Mouse (Mus musculus) stomach, embryonic 16.5 days (tissue): ENCODE measurements around the gene Ccn1. TPM values are rescaled to one million over a fixed set of nuclear protein-coding genes. Genes with fewer than 3 reads are reported as not detected.

Source experiments
- ATAC-seq: fragments of 200-750 bp; cut with Nextera tagmentation; 2 replicates; pipeline ENCODE4 v1.8.0; 2017; ENCODE audit warnings: moderate number of reproducible peaks, moderate TSS enrichment; ENCODE audit not compliant: insufficient read depth, low FRiP score
- H3K27ac ChIP-seq: fragments of 300-500 bp; sonication (generic); 2 replicates; pipeline ENCODE4 v1.5.1; 2014; ENCODE audit warnings: low read length
- H3K27me3 ChIP-seq: fragments of 300-500 bp; sonication (generic); 2 replicates; pipeline ENCODE4 v1.6.1; 2014; ENCODE audit warnings: low read length, control low read depth, mixed read lengths; ENCODE audit not compliant: control insufficient read depth, insufficient read depth
- H3K36me3 ChIP-seq: fragments of 300-500 bp; sonication (generic); 2 replicates; pipeline ENCODE4 v1.6.1; 2014; ENCODE audit warnings: low read length; ENCODE audit not compliant: control insufficient read depth, insufficient read depth
- H3K4me1 ChIP-seq: fragments of 300-500 bp; sonication (generic); 2 replicates; pipeline ENCODE4 v1.6.1; 2014; ENCODE audit warnings: low read length, control low read depth, mixed read lengths; ENCODE audit not compliant: control insufficient read depth, insufficient read depth
- H3K4me2 ChIP-seq: fragments of 300-500 bp; sonication (generic); 2 replicates; pipeline ENCODE4 v1.6.1; 2014; ENCODE audit warnings: low read depth, low read length, mixed read lengths
- H3K4me3 ChIP-seq: fragments of 300-500 bp; sonication (generic); replicated peaks from 2 replicates; pipeline ENCODE4 v1.5.1; 2014; ENCODE audit warnings: mild to moderate bottlenecking, low read length
- H3K9ac ChIP-seq: fragments of 300-500 bp; sonication (generic); 2 replicates; pipeline ENCODE4 v1.6.1; 2014; ENCODE audit warnings: low read length
- H3K9me3 ChIP-seq: fragments of 300-500 bp; sonication (generic); replicated peaks from 2 replicates; pipeline ENCODE4 v1.6.1; 2016; ENCODE audit warnings: low read length, control low read depth; ENCODE audit not compliant: control insufficient read depth
- WGBS: fragments of 180-500 bp; shearing (Covaris S2); extraction: QIAGEN DNeasy Blood & Tissue Kit; methylation state at CpG from one replicate; pipeline ENCODE4 v1.1.7; 2014; 5-methylcytosine and 5-hydroxymethylcytosine counted together
- polyA plus RNA-seq: library from polyadenylated mRNA; unstranded; fragments of >200 nt; fragmentation: Nextera tagmentation; extraction: Ambion mirVana; gene quantifications from 2 replicates; pipeline ENCODE4 v1.2.1, GENCODE M21; 2015

The Ccn1 gene
- polyA plus RNA-seq, 1 experiment from 2014 or later: 52.6 TPM

- no peak for ATAC-seq
- no peak overlapping the region for H3K9ac ChIP-seq
- no peaks in the 10 kb centered on the region for H3K27me3 ChIP-seq
- WGBS: 26% methylated on average over 6 of the region's 6 CpGs
- H3K9me3 ChIP-seq: no peaks in the 10 kb centered on the region
- H3K4me1 ChIP-seq: peaks cover 15% of the 10 kb centered on the region
- H3K4me2 ChIP-seq: no peak overlapping the region
- no peak overlapping the region for H3K27ac ChIP-seq
- no peaks in the 10 kb centered on the region for H3K36me3 ChIP-seq
- H3K4me3 ChIP-seq: no peak overlapping the region
These were observed 16.9 kb downstream of the Ccn1 start for GRCm38 (mm10) chr3:145632888-145633287.

- Histone ChIP-seq H3K27me3 (no peaks in the 10 kb centered on the region), H3K4me1 (peaks cover 15% of the 10 kb centered on the region)
- no peak for ATAC-seq
These were observed 21.1 kb downstream of the Ccn1 start for GRCm38 (mm10) chr3:145628643-145629042.

GRCm38 (mm10) chr3:145627830-145628229, 22.0 kb downstream of the Ccn1 start:
- Histone ChIP-seq H3K4me2 (no peak overlapping the region), H3K4me1 (peaks cover 10% of the 10 kb centered on the region), H3K27ac (no peak overlapping the region), H3K36me3 (no peaks in the 10 kb centered on the region), H3K4me3 (no peak overlapping the region), H3K9me3 (no peaks in the 10 kb centered on the region), H3K27me3 (no peaks in the 10 kb centered on the region), H3K9ac (no peak overlapping the region)
- WGBS: 85% methylated on average over 3 of the region's 3 CpGs
- ATAC-seq: no peak

More at GRCm38 (mm10) chr3:145628643-145629042, 21.1 kb downstream of the Ccn1 start:
- Histone ChIP-seq H3K4me2 (no peak overlapping the region), H3K36me3 (no peaks in the 10 kb centered on the region), H3K4me3 (no peak overlapping the region), H3K9me3 (no peaks in the 10 kb centered on the region), H3K27ac (no peak overlapping the region), H3K9ac (no peak overlapping the region)
- 54% methylated on average over 5 of the region's 5 CpGs for WGBS

- no peak overlapping the region for H3K27ac ChIP-seq
- no peak overlapping the region for H3K9ac ChIP-seq
- 87% methylated on average over 1 of the region's 1 CpGs for WGBS
- H3K36me3 ChIP-seq: no peaks in the 10 kb centered on the region
- ATAC-seq: no peak
- H3K4me2 ChIP-seq: no peak overlapping the region
- no peaks in the 10 kb centered on the region for H3K27me3 ChIP-seq
- no peak overlapping the region for H3K4me3 ChIP-seq
- H3K9me3 ChIP-seq: no peaks in the 10 kb centered on the region
- peaks cover 7% of the 10 kb centered on the region; the same call in 1 of the 2 replicates for H3K4me1 ChIP-seq
These were observed 23.7 kb downstream of the Ccn1 start for GRCm38 (mm10) chr3:145626063-145626462.

GRCm38 (mm10) chr3:145625546-145625945, 24.2 kb downstream of the Ccn1 start:
- Histone ChIP-seq H3K27ac (no peak overlapping the region), H3K27me3 (no peaks in the 10 kb centered on the region), H3K4me1 (peaks cover 7% of the 10 kb centered on the region; the same call in 1 of the 2 replicates), H3K4me3 (no peak overlapping the region), H3K9me3 (no peaks in the 10 kb centered on the region), H3K36me3 (no peaks in the 10 kb centered on the region), H3K9ac (no peak overlapping the region), H3K4me2 (no peak overlapping the region)
- no peak for ATAC-seq
- WGBS: 78% methylated on average over 9 of the region's 9 CpGs

- H3K4me1 ChIP-seq: peaks cover 7% of the 10 kb centered on the region; the same call in 1 of the 2 replicates
- no peak overlapping the region for H3K27ac ChIP-seq
- H3K4me3 ChIP-seq: no peak overlapping the region
- no peaks in the 10 kb centered on the region for H3K27me3 ChIP-seq
- no peak for ATAC-seq
- H3K9ac ChIP-seq: no peak overlapping the region
- H3K36me3 ChIP-seq: no peaks in the 10 kb centered on the region
- no peak overlapping the region for H3K4me2 ChIP-seq
- 81% methylated on average over 4 of the region's 4 CpGs for WGBS
- no peaks in the 10 kb centered on the region for H3K9me3 ChIP-seq
These were observed 25.0 kb downstream of the Ccn1 start for GRCm38 (mm10) chr3:145624786-145625185.

GRCm38 (mm10) chr3:145623047-145623446, 26.7 kb downstream of the Ccn1 start:
- Histone ChIP-seq H3K27me3 (no peaks in the 10 kb centered on the region), H3K36me3 (no peaks in the 10 kb centered on the region), H3K9ac (no peak overlapping the region), H3K4me2 (no peak overlapping the region), H3K27ac (no peak overlapping the region), H3K4me1 (no peaks in the 10 kb centered on the region), H3K9me3 (no peaks in the 10 kb centered on the region), H3K4me3 (no peak overlapping the region)
- no peak for ATAC-seq
- WGBS: 68% methylated on average over 12 of the region's 12 CpGs

GRCm38 (mm10) chr3:145621209-145621608, 28.6 kb downstream of the Ccn1 start:
- no peak overlapping the region for H3K4me2 ChIP-seq
- H3K9me3 ChIP-seq: no peaks in the 10 kb centered on the region
- no peak overlapping the region for H3K27ac ChIP-seq
- WGBS: 64% methylated on average over 4 of the region's 4 CpGs
- no peaks in the 10 kb centered on the region for H3K4me1 ChIP-seq
- ATAC-seq: no peak
- H3K9ac ChIP-seq: no peak overlapping the region
- H3K4me3 ChIP-seq: no peak overlapping the region
- H3K27me3 ChIP-seq: no peaks in the 10 kb centered on the region
- H3K36me3 ChIP-seq: no peaks in the 10 kb centered on the region

- Histone ChIP-seq H3K27me3 (no peaks in the 10 kb centered on the region), H3K9me3 (no peaks in the 10 kb centered on the region), H3K4me1 (peaks cover 6% of the 10 kb centered on the region), H3K36me3 (no peaks in the 10 kb centered on the region), H3K4me2 (no peak overlapping the region), H3K9ac (no peak overlapping the region), H3K27ac (no peak overlapping the region), H3K4me3 (no peak overlapping the region)
- 89% methylated on average over 17 of the region's 17 CpGs for WGBS
- no peak for ATAC-seq
These were observed 30.0 kb downstream of the Ccn1 start for GRCm38 (mm10) chr3:145619621-145620365.
